Mouse (Mus musculus): ENCODE results near the gene Dmbx1. TPM values are rescaled to one million over a fixed set of nuclear protein-coding genes. Genes with fewer than 3 reads are reported as not detected.

Gene Dmbx1
- polyA plus RNA-seq, 1 experiment, result not detected

- peaks cover 12% of the 10 kb centered on the region for H3K4me1 ChIP-seq
- H3K36me3 ChIP-seq (replicated peaks; ENCODE audit: low read length), result no peaks in the 10 kb centered on the region
- H3K4me3 ChIP-seq (replicated peaks), result peak overlapping the region; percentile 86
- no peak for TF ChIP-seq FLI1 (IDR thresholded peaks at IDR 0.05; ENCODE audit: low read length)
- TF ChIP-seq GATA1 (IDR thresholded peaks at IDR 0.05; ENCODE audit: borderline replicate concordance, low read length), result no peak
- peaks cover 86% of the 10 kb centered on the region for H3K27me3 ChIP-seq (replicated peaks)
- no peaks in the 10 kb centered on the region for H3K9me3 ChIP-seq
These were observed 41.7 kb downstream of the Dmbx1 start for GRCm38 (mm10) chr4:115897901-115898631.

DNA sequence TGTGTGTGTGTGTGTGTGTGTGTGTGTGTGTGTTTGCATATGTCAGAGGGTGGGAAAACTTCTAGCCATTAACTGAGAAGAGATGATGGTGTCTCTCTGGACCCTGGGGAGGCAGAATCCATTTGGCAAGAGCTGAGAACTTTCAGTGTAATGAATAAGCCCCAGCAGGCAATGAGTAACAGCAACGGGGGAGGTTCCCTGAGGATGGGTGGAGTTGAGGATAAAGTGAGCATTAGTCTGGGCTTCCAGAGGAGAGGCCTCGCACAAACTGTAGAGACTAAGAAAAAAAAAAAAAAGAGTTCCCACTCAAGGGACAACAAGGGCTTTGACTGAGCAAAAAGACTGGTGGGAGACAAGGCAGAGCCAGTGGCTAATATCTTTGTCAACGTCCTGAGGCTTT lies 45.4 kb downstream of the Dmbx1 start:
- Histone ChIP-seq H3K27me3 (replicated peaks) (peaks cover 87% of the 10 kb centered on the region), H3K36me3 (replicated peaks; ENCODE audit: low read length) (no peaks in the 10 kb centered on the region), H3K4me3 (replicated peaks) (no peak overlapping the region), H3K4me1 (peaks cover 27% of the 10 kb centered on the region), H3K9me3 (no peaks in the 10 kb centered on the region)
- TF ChIP-seq FLI1 (IDR thresholded peaks at IDR 0.05; ENCODE audit: low read length), result no peak
- TF ChIP-seq GATA1 (IDR thresholded peaks at IDR 0.05; ENCODE audit: borderline replicate concordance, low read length), result no peak

DNA sequence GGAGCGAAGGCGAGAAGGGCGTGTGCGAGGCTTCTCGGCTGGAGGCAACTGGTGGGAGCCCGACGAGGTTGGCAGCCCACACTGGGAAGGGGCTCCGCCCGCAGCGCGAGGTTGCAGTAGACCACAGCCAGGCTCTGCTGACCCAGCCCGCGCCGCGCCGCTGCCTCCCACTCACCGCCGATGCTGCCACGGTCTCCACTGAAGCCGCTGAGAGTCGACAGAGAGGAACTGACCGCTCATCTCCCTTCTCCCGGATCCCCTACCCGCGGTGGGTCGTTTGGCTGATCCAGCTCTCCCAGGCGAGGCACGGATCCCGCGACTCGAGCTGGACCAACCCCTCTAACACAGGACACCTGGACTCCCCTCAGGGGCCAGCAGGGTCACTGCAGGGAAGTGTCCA lies 49.2 kb downstream of the Dmbx1 start, which contains the start of gene 6430628N08Rik:
Gene 6430628N08Rik (plus strand): TSS at position 113 of the 400 bp plus-strand sequence.
- Histone ChIP-seq H3K36me3 (replicated peaks; ENCODE audit: low read length) (no peaks in the 10 kb centered on the region), H3K4me3 (replicated peaks) (peak within 1 kb of the TSS; percentile 75), H3K4me1 (peaks cover 15% of the 10 kb centered on the region), H3K9me3 (no peaks in the 10 kb centered on the region), H3K27me3 (replicated peaks) (peaks cover 80% of the 10 kb centered on the region)
- TF ChIP-seq FLI1 (IDR thresholded peaks at IDR 0.05; ENCODE audit: low read length) (no peak), GATA1 (IDR thresholded peaks at IDR 0.05; ENCODE audit: borderline replicate concordance, low read length) (no peak)

- H3K27me3 ChIP-seq (replicated peaks), result peaks cover 80% of the 10 kb centered on the region
- TF ChIP-seq FLI1 (IDR thresholded peaks at IDR 0.05; ENCODE audit: low read length), result no peak
- no peak for TF ChIP-seq GATA1 (IDR thresholded peaks at IDR 0.05; ENCODE audit: borderline replicate concordance, low read length)
These were observed 49.7 kb downstream of the Dmbx1 start for GRCm38 (mm10) chr4:115890066-115890465.

DNA sequence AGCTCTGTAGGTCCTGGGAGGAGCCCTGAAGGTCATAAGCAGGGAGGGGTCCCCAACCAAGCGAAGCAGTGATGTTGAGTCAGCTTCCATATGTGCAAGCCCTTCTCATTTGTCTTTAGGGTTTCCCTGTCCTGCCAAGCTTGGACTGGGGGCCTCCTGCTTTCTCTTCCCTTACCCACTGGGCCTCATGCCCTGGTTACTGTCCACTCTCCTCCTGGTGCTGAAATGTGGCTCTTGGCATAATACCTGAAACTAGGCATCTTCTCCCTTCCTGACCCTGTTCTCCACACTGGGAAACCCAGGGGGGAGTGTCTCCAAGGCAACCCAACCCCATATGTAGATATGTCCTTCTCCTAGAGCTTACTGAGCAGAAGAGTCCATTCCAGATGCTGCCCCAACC lies 52.9 kb downstream of the Dmbx1 start:
- Histone ChIP-seq H3K36me3 (replicated peaks; ENCODE audit: low read length) (no peaks in the 10 kb centered on the region), H3K4me3 (replicated peaks) (no peak overlapping the region), H3K9me3 (no peaks in the 10 kb centered on the region), H3K4me1 (peaks cover 15% of the 10 kb centered on the region), H3K27me3 (replicated peaks) (peaks cover 78% of the 10 kb centered on the region)
- TF ChIP-seq FLI1 (IDR thresholded peaks at IDR 0.05; ENCODE audit: low read length) (no peak), GATA1 (IDR thresholded peaks at IDR 0.05; ENCODE audit: borderline replicate concordance, low read length) (no peak)

More at GRCm38 (mm10) chr4:115890066-115890465, 49.7 kb downstream of the Dmbx1 start:
- H3K4me1 ChIP-seq, result peaks cover 15% of the 10 kb centered on the region
- H3K4me3 ChIP-seq (replicated peaks), result peak overlapping the region; percentile 75
- H3K9me3 ChIP-seq, result no peaks in the 10 kb centered on the region
- no peaks in the 10 kb centered on the region for H3K36me3 ChIP-seq (replicated peaks; ENCODE audit: low read length)

DNA sequence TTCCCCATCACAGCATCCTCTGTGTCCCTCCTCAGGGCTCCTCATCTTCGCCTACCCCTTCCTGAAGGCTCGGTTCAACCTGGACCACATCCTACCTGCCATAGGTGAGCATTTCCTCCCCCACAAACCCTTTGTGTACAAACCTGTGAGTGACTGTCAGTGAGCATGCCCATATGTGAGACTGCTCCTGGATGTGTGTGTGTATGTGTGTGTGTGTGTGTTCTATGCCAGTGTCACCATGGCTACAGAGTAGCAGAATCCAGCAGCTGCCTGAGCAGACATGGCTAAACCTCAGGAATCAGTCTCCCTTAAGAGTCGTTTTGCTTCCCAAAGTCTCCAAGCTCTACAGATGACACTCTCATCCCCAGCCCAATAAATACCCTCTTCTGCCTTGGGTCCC lies 53.9 kb downstream of the Dmbx1 start:
- Histone ChIP-seq H3K9me3 (no peaks in the 10 kb centered on the region), H3K4me1 (peaks cover 14% of the 10 kb centered on the region), H3K36me3 (replicated peaks; ENCODE audit: low read length) (peaks cover 2% of the 10 kb centered on the region), H3K4me3 (replicated peaks) (no peak overlapping the region), H3K27me3 (replicated peaks) (peaks cover 68% of the 10 kb centered on the region)
- no peak for TF ChIP-seq FLI1 (IDR thresholded peaks at IDR 0.05; ENCODE audit: low read length)
- no peak for TF ChIP-seq GATA1 (IDR thresholded peaks at IDR 0.05; ENCODE audit: borderline replicate concordance, low read length)

DNA sequence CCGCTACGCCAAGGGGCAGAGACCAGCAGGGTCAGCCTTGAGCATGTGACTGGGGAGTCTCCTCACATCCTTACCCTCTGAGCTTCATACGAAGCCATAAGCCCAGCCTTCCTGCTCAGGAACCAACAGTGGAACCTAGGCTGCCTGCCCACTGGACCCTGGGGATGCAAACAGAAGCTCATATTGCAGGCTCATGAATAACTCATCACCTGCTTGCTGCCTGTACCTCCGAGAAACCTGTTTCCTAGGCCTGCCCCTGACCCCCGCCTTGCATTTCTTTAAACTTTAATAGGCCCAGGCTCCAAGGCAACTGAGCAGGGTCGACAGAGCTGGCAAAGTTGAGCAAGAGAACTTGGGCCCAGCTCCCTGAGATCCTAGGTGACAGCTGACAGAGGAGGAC lies 55.7 kb downstream of the Dmbx1 start, which contains the start of gene Kncn:
Gene Kncn (plus strand): TSS at position 379 of the 400 bp plus-strand sequence.
- Histone ChIP-seq H3K36me3 (replicated peaks; ENCODE audit: low read length) (peaks cover 21% of the 10 kb centered on the region), H3K9me3 (no peaks in the 10 kb centered on the region), H3K27me3 (replicated peaks) (peaks cover 50% of the 10 kb centered on the region), H3K4me1 (peaks cover 17% of the 10 kb centered on the region), H3K4me3 (replicated peaks) (no peak within 1 kb of the TSS)
- TF ChIP-seq GATA1 (IDR thresholded peaks at IDR 0.05; ENCODE audit: borderline replicate concordance, low read length), result no peak

GRCm38 (mm10) chr4:115882195-115882594 lies 57.5 kb downstream of the Dmbx1 start:
- Histone ChIP-seq H3K4me3 (replicated peaks) (no peak overlapping the region), H3K4me1 (peaks cover 20% of the 10 kb centered on the region), H3K9me3 (no peaks in the 10 kb centered on the region), H3K36me3 (replicated peaks; ENCODE audit: low read length) (peaks cover 39% of the 10 kb centered on the region), H3K27me3 (replicated peaks) (peaks cover 33% of the 10 kb centered on the region)
- TF ChIP-seq FLI1 (IDR thresholded peaks at IDR 0.05; ENCODE audit: low read length), result no peak
- no peak for TF ChIP-seq GATA1 (IDR thresholded peaks at IDR 0.05; ENCODE audit: borderline replicate concordance, low read length)

DNA sequence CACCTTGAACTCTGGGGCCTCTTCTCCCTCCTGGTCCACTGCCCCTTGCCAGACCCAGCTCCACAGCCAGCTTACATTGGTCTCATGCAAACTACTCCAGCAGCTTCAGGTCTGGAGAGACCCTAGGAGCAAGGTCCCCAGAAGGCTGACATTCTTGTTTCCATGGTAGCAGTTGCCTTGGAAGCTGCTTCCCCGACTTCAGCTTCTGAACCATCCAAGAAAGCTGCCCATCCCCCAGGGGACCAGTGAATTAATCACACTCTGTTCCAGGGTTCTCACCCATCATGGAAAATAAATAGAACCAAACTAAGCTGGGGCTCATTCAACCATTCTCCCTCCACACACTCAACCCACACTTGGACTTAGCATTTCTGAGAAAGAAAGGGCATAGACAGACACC lies 58.5 kb downstream of the Dmbx1 start:
- Histone ChIP-seq H3K4me3 (replicated peaks) (no peak overlapping the region), H3K27me3 (replicated peaks) (peaks cover 29% of the 10 kb centered on the region), H3K36me3 (replicated peaks; ENCODE audit: low read length) (peaks cover 49% of the 10 kb centered on the region), H3K4me1 (peaks cover 30% of the 10 kb centered on the region), H3K9me3 (no peaks in the 10 kb centered on the region)
- TF ChIP-seq FLI1 (IDR thresholded peaks at IDR 0.05; ENCODE audit: low read length), result no peak

DNA sequence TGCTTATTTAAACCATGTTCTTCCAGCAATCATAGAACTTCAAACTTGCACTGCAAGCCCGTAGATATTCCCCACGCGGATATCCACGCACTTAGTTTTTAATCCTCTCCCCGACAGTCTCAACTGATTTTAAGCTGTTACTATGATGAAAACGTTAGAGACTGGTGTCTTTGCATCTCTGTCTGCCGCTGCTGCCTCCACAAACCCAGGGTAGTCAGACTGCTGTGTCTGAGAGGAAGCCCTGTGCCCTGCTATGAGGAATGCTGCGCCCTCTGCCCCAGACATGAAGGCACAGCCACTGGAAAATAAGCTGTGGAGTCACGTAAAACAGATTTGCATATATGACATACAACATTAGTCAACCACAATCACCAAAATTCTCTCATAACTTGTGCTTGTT lies 60.9 kb downstream of the Dmbx1 start:
- Histone ChIP-seq H3K4me1 (peaks cover 49% of the 10 kb centered on the region), H3K4me3 (replicated peaks) (no peak overlapping the region), H3K9me3 (no peaks in the 10 kb centered on the region), H3K27me3 (replicated peaks) (peaks cover 10% of the 10 kb centered on the region), H3K36me3 (replicated peaks; ENCODE audit: low read length) (peaks cover 73% of the 10 kb centered on the region)
- no peak for TF ChIP-seq GATA1 (IDR thresholded peaks at IDR 0.05; ENCODE audit: borderline replicate concordance, low read length)
- TF ChIP-seq FLI1 (IDR thresholded peaks at IDR 0.05; ENCODE audit: low read length), result no peak

All from megakaryocyte, embryonic 14.5 days (primary cell).